Mouse (Mus musculus): ENCODE measurements around the gene Mgat4b. TPM values are rescaled to one million over a fixed set of nuclear protein-coding genes. Genes with fewer than 3 reads are reported as not detected.

Gene Mgat4b
- total RNA-seq, 1 experiment from 2014 or later = 20.2 TPM

- no peak for ATAC-seq (replicated peaks; ENCODE audit: insufficient number of reproducible peaks, low FRiP score, low TSS enrichment, poor library complexity, severe bottlenecking)
Measured at GRCm38 (mm10) chr11:50197500-50197899, 13.2 kb upstream of the Mgat4b start.

GRCm38 (mm10) chr11:50198219-50198846 is 12.4 kb upstream of the Mgat4b start:
- ATAC-seq (replicated peaks; ENCODE audit: insufficient number of reproducible peaks, low FRiP score, low TSS enrichment, poor library complexity, severe bottlenecking) = no peak

- ATAC-seq (replicated peaks; ENCODE audit: insufficient number of reproducible peaks, low FRiP score, low TSS enrichment, poor library complexity, severe bottlenecking) = no peak
Measured at GRCm38 (mm10) chr11:50198916-50199315, 11.8 kb upstream of the Mgat4b start.

GRCm38 (mm10) chr11:50200613-50201012 is 10.1 kb upstream of the Mgat4b start:
- ATAC-seq (replicated peaks; ENCODE audit: insufficient number of reproducible peaks, low FRiP score, low TSS enrichment, poor library complexity, severe bottlenecking) = no peak

GRCm38 (mm10) chr11:50201590-50201989 is 9.1 kb upstream of the Mgat4b start:
- ATAC-seq (replicated peaks; ENCODE audit: insufficient number of reproducible peaks, low FRiP score, low TSS enrichment, poor library complexity, severe bottlenecking) = no peak

GRCm38 (mm10) chr11:50203302-50203827 is 7.3 kb upstream of the Mgat4b start:
- ATAC-seq (replicated peaks; ENCODE audit: insufficient number of reproducible peaks, low FRiP score, low TSS enrichment, poor library complexity, severe bottlenecking) = no peak

- no peak for ATAC-seq (replicated peaks; ENCODE audit: insufficient number of reproducible peaks, low FRiP score, low TSS enrichment, poor library complexity, severe bottlenecking)
Measured at GRCm38 (mm10) chr11:50205434-50205833, 5.3 kb upstream of the Mgat4b start.

GRCm38 (mm10) chr11:50206037-50206436 is 4.7 kb upstream of the Mgat4b start:
- no peak for ATAC-seq (replicated peaks; ENCODE audit: insufficient number of reproducible peaks, low FRiP score, low TSS enrichment, poor library complexity, severe bottlenecking)

- ATAC-seq (replicated peaks; ENCODE audit: insufficient number of reproducible peaks, low FRiP score, low TSS enrichment, poor library complexity, severe bottlenecking) = no peak
Measured at GRCm38 (mm10) chr11:50207344-50207743, 3.3 kb upstream of the Mgat4b start.

- ATAC-seq (replicated peaks; ENCODE audit: insufficient number of reproducible peaks, low FRiP score, low TSS enrichment, poor library complexity, severe bottlenecking) = no peak
Measured at GRCm38 (mm10) chr11:50208039-50208438, 2.7 kb upstream of the Mgat4b start.

GRCm38 (mm10) chr11:50210101-50210504 is 587 bp upstream of the Mgat4b start:
- peak; percentile 81 for ATAC-seq (replicated peaks; ENCODE audit: insufficient number of reproducible peaks, low FRiP score, low TSS enrichment, poor library complexity, severe bottlenecking)

GRCm38 (mm10) chr11:50211322-50212059 is 801 bp downstream of the Mgat4b start:
- no peak for ATAC-seq (replicated peaks; ENCODE audit: insufficient number of reproducible peaks, low FRiP score, low TSS enrichment, poor library complexity, severe bottlenecking)

GRCm38 (mm10) chr11:50212060-50212739 is 1.5 kb downstream of the Mgat4b start:
- no peak for ATAC-seq (replicated peaks; ENCODE audit: insufficient number of reproducible peaks, low FRiP score, low TSS enrichment, poor library complexity, severe bottlenecking)

GRCm38 (mm10) chr11:50212848-50213758 is 2.4 kb downstream of the Mgat4b start:
- ATAC-seq (replicated peaks; ENCODE audit: insufficient number of reproducible peaks, low FRiP score, low TSS enrichment, poor library complexity, severe bottlenecking) = peak; percentile 62

GRCm38 (mm10) chr11:50214631-50215030 is 3.9 kb downstream of the Mgat4b start:
- no peak for ATAC-seq (replicated peaks; ENCODE audit: insufficient number of reproducible peaks, low FRiP score, low TSS enrichment, poor library complexity, severe bottlenecking)

GRCm38 (mm10) chr11:50215633-50216032 is 4.9 kb downstream of the Mgat4b start:
- no peak for ATAC-seq (replicated peaks; ENCODE audit: insufficient number of reproducible peaks, low FRiP score, low TSS enrichment, poor library complexity, severe bottlenecking)

- ATAC-seq (replicated peaks; ENCODE audit: insufficient number of reproducible peaks, low FRiP score, low TSS enrichment, poor library complexity, severe bottlenecking) = no peak
Measured at GRCm38 (mm10) chr11:50216724-50217366, 6.2 kb downstream of the Mgat4b start.

- no peak for ATAC-seq (replicated peaks; ENCODE audit: insufficient number of reproducible peaks, low FRiP score, low TSS enrichment, poor library complexity, severe bottlenecking)
Measured at GRCm38 (mm10) chr11:50217811-50218210, 7.1 kb downstream of the Mgat4b start.
